In genomic region chr7:129653791-129654271, GRCm38 (mm10) we compare ENCODE assay signal across 8 mouse cellular contexts.
DNase-seq lines count a peak whose midpoint lies in the region; ATAC-seq and TF ChIP-seq lines count a peak whose summit lies in the region.

No protein-coding gene starts in this region.

- no peak overlapping the region for H3K9ac ChIP-seq in ES-E14 (ENCODE audit: insufficient read depth, low read depth, low read length, poor library complexity, severe bottlenecking)
- H3K9ac ChIP-seq in forebrain, embryonic 12.5 days: no peak overlapping the region

- H3K27me3 ChIP-seq in forebrain, embryonic 12.5 days: peaks cover 46% of the 10 kb centered on the region

- ATAC-seq in forebrain, embryonic 12.5 days (ENCODE audit: low FRiP score): peak; percentile 71

- in situ Hi-C loops in ES-E14 (cut with MboI; ENCODE audit: low sequenced_read_pairs in 2 of 2, unreplicated experiment in 2 of 2): loop anchor here (10.0 to 25.0 kb wide), 2 partner anchors 621 to 733 kb away; no protein-coding TSS in a partner anchor

- 10% methylated on average over 11 of the region's 11 CpGs for WGBS in forebrain, embryonic 12.5 days

- H3K4me1 ChIP-seq in ES-E14 (ENCODE audit: control insufficient read depth in 2 of 2, insufficient read depth in 2 of 2, low read length in 2 of 2, poor library complexity in 1 of 2): no peaks in the 10 kb centered on the region
- peaks cover 50% of the 10 kb centered on the region for H3K4me1 ChIP-seq in forebrain, embryonic 12.5 days

- intact Hi-C loops in heart, postnatal 25 days (cut with DNase I): loop anchor here (1.0 kb wide), 2 partner anchors 619 to 822 kb away; no protein-coding TSS in a partner anchor

- H3K36me3 ChIP-seq in ES-E14 (ENCODE audit: control insufficient read depth, insufficient read depth, low read length, poor library complexity, severe bottlenecking): no peaks in the 10 kb centered on the region
- H3K36me3 ChIP-seq in forebrain, embryonic 12.5 days (replicated peaks): no peaks in the 10 kb centered on the region

- no peak overlapping the region for H3K4me3 ChIP-seq in ES-E14 (ENCODE audit: insufficient read depth in 1 of 2, low read depth in 1 of 2, low read length in 2 of 2, poor library complexity in 1 of 2, severe bottlenecking in 1 of 2)
- no peak overlapping the region for H3K4me3 ChIP-seq in forebrain, embryonic 12.5 days (replicated peaks)

- H3K9me3 ChIP-seq in ES-E14 (ENCODE audit: control insufficient read depth, insufficient read depth, low read depth, low read length): no peaks in the 10 kb centered on the region
- no peaks in the 10 kb centered on the region for H3K9me3 ChIP-seq in forebrain, embryonic 12.5 days

- H3K4me2 ChIP-seq in forebrain, embryonic 12.5 days: 0 out of 2 replicates have a peak overlapping the region, but pooled peaks have one; percentile 13

- H3K27ac ChIP-seq in ES-E14 (ENCODE audit: insufficient read depth, low read depth, low read length, poor library complexity, severe bottlenecking): no peak overlapping the region
- no peak overlapping the region for H3K27ac ChIP-seq in forebrain, embryonic 12.5 days

- DNase-seq in ES-E14 (ENCODE audit: low read depth, low spot score): peak; percentile 51
- peak; percentile 18 for DNase-seq in c-Kit-positive CD71-positive TER-119-positive erythroid progenitor cells, embryonic 14.5 days (ENCODE audit: low spot score)
- peak; percentile 30 for DNase-seq in heart, postnatal 25 days (ENCODE audit: low spot score)
- peak; percentile 52 to 84 for DNase-seq in layer of hippocampus, adult 18-20 months (ENCODE audit: low spot score in 2 of 2)
- peak; percentile 76 to 77 for DNase-seq in lung, adult 18-20 months
- peak; percentile 39 for DNase-seq in ovary, adult 18-20 months (ENCODE audit: low spot score)
- peak; percentile 57 for DNase-seq in thymus, postnatal 14 days

TF ChIP-seq in ES-E14, 5 proteins besides CTCF, POLR2A, EP300 and RAD21:
- TF ChIP-seq ZC3H11A (IDR thresholded peaks at IDR 0.05; ENCODE audit: borderline replicate concordance, low read depth, low read length) (peak; percentile 96), CHD2 (IDR thresholded peaks at IDR 0.05; ENCODE audit: low read depth, low read length) (no peak), HCFC1 (IDR thresholded peaks at IDR 0.05; ENCODE audit: borderline replicate concordance, insufficient read depth, low read length) (no peak)

Comparison
In these comparisons a context has a peak if more than half of its experiments do, and no peak if none do; other contexts are left out.
1. DNase-seq: peak in every context shown above with its lines; median percentile 76 in lung, adult 18-20 months; 68 in layer of hippocampus, adult 18-20 months; 57 in thymus, postnatal 14 days; 51 in ES-E14; 39 in ovary, adult 18-20 months; 30 in heart, postnatal 25 days; 18 in c-Kit-positive CD71-positive TER-119-positive erythroid progenitor cells, embryonic 14.5 days.